Mouse (Mus musculus): Measurements from ENCODE around the gene Srgap3. TPM values are rescaled to one million over a fixed set of nuclear protein-coding genes. Genes with fewer than 3 reads are reported as not detected.
A peak's percentile ranks its signal among the peaks of the same experiment; 100 is the strongest.

The Srgap3 gene
- polyA plus RNA-seq, 1 experiment = 91.4 TPM

DNA sequence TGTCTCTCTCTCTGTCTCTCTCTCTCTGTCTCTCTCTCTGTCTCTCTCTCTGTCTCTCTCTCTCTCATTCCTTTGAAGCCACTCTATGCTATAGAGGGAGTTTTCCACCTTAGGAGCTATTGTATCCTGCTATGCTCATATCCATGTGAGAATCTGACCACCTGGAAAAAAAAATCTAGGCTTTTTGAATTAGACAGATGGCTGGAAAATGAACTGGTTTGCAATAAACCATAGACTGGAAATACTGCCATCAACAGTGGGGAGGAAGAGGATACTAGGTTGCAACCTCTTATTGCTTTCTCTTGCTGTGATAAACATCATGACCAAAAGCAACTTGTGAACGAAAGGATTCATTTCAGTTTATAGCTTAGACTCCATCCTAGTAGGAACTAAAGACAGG is 12.6 kb downstream of the Srgap3 start:
- Histone ChIP-seq H3K27ac (ENCODE audit: insufficient read depth, low read length) (no peak overlapping the region), H3K4me3 (ENCODE audit: insufficient read depth, low read length) (no peak overlapping the region), H3K4me1 (ENCODE audit: control insufficient read depth, insufficient read depth, low read length) (peaks cover 12% of the 10 kb centered on the region)
- TF ChIP-seq POLR2A (IDR thresholded peaks at IDR 0.05; ENCODE audit: extremely low read depth, insufficient read depth, low read length) = no peak
- TF ChIP-seq CTCF (IDR thresholded peaks at IDR 0.05; ENCODE audit: extremely low read depth, insufficient read depth, low read length) = no peak

DNA sequence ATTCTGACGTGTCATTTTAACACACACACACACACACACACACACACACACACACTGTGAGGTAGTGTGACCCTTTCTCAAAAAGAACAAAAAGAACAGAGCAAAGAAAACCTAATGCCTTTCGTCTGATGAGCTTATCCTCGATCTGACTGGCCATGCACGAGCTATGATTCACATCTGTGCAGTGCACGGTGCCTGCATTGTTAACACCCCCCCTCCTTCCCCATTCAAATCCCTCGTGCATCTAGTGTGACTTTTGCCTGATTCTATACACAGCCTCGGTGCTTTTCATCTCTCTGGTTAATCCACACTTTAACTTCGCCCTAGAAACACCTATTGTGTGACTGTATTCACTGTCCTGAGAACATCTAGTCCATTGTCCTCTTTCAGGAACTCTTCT is 14.5 kb downstream of the Srgap3 start:
- TF ChIP-seq POLR2A (IDR thresholded peaks at IDR 0.05; ENCODE audit: extremely low read depth, insufficient read depth, low read length) = no peak
- no peak for TF ChIP-seq CTCF (IDR thresholded peaks at IDR 0.05; ENCODE audit: extremely low read depth, insufficient read depth, low read length)
- Histone ChIP-seq H3K4me1 (ENCODE audit: control insufficient read depth, insufficient read depth, low read length) (peaks cover 16% of the 10 kb centered on the region), H3K4me3 (ENCODE audit: insufficient read depth, low read length) (no peak overlapping the region), H3K27ac (ENCODE audit: insufficient read depth, low read length) (no peak overlapping the region)

DNA sequence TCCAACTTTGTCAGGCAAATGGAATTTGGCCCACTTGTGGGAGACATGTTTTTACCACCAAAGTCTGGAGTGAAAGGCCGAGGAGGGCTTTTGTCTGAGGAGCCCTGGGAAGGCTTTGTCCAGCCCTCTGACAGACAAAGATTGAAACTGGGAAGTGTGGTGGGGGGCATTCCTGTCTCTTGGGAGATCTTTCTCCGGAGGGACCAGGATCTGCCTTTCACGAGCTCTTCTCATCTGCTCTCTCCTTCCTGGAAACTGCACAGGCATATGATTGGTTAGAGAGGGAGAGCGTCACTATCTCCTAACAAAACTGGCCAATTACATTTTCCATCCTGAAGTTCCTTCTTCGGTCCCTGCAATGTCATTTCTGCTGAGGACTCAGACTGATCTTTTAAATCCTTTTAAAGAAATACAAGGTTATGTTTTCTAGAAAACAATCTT is 17.0 kb downstream of the Srgap3 start:
- Histone ChIP-seq H3K4me3 (ENCODE audit: insufficient read depth, low read length) (no peak overlapping the region), H3K4me1 (ENCODE audit: control insufficient read depth, insufficient read depth, low read length) (peaks cover 24% of the 10 kb centered on the region)

DNA sequence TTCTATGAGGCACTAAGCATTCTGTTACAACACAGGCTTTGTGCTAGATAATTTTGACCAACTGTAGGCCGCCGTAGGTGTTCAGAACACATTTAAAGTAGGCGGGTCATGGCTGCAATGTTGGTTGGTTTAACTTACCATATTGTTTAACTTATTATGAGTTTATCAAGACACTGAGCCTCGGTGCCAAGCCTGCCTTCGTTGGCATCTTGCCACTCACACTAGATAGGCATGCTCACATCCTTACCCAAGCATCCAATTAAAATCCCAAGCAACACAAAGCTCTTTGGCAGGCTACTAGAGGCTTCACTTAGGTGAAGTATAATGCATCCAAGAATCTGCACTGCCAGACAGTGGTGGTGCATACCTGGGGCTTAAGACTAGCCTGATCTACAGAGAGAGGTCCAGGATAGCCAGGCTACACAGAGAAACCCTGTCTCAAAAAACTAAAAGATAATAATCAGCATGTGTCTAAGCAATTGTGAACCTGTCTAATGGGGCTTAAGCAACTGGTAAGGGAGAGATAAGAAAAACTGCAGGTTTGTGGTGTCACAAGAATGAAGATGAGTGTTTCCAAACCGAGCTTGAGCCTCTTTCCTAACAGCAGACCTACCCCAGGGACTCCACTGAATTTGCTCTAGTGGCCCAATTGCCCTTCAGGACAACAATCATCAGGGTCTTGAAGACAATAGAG is 17.6 kb downstream of the Srgap3 start:
- Histone ChIP-seq H3K4me1 (ENCODE audit: control insufficient read depth, insufficient read depth, low read length) (peaks cover 29% of the 10 kb centered on the region), H3K4me3 (ENCODE audit: insufficient read depth, low read length) (no peak overlapping the region), H3K27ac (ENCODE audit: insufficient read depth, low read length) (peak overlapping the region; percentile 64; the same call in 1 of the 2 replicates)
- TF ChIP-seq POLR2A (IDR thresholded peaks at IDR 0.05; ENCODE audit: extremely low read depth, insufficient read depth, low read length) (no peak), CTCF (IDR thresholded peaks at IDR 0.05; ENCODE audit: extremely low read depth, insufficient read depth, low read length) (no peak)

More for the DNA sequence above, 17.0 kb downstream of the Srgap3 start:
- no peak for TF ChIP-seq POLR2A (IDR thresholded peaks at IDR 0.05; ENCODE audit: extremely low read depth, insufficient read depth, low read length)
- TF ChIP-seq CTCF (IDR thresholded peaks at IDR 0.05; ENCODE audit: extremely low read depth, insufficient read depth, low read length) = no peak
- H3K27ac ChIP-seq (ENCODE audit: insufficient read depth, low read length) = peak overlapping the region; percentile 64

DNA sequence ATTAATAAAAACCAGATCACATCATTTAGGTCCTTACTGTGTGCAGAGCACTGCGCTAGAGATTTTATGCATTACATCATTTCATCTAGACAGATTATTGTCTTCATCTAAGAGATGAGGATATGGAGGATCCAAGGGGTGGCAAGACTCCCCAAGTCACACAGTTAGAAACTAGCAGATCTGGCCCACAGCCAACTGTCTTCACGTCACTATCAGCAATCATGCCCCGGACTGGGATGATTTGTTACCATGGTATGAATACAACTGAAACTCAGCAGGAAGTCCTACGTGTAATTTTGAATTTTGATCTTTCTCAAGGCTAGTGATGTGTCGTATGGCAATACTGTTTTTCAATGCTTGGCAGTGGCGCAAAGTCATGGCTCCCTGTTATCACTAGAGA is 18.2 kb downstream of the Srgap3 start:
- Histone ChIP-seq H3K4me1 (ENCODE audit: control insufficient read depth, insufficient read depth, low read length) (peaks cover 30% of the 10 kb centered on the region), H3K27ac (ENCODE audit: insufficient read depth, low read length) (no peak overlapping the region), H3K4me3 (ENCODE audit: insufficient read depth, low read length) (no peak overlapping the region)
- TF ChIP-seq CTCF (IDR thresholded peaks at IDR 0.05; ENCODE audit: extremely low read depth, insufficient read depth, low read length) = no peak
- TF ChIP-seq POLR2A (IDR thresholded peaks at IDR 0.05; ENCODE audit: extremely low read depth, insufficient read depth, low read length) = no peak

DNA sequence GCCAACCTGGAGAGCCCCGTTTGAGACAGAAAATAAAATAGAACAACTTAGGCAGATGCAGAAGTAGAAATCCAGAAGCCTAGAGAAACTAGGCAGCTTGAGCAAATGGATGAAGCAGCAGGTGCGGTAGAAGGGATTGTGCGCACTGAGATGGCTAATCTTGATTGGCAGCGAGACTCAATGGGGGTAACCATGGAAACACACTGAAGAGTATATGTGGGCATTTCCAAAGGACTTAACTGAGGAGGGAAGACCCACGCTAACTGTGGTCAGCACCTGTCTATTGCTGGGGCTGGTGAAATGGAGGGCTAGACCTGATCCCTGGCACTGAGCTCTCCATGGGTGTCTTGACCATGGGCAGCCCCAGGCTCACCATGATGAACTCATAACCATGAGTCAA is 19.7 kb downstream of the Srgap3 start:
- H3K4me3 ChIP-seq (ENCODE audit: insufficient read depth, low read length) = no peak overlapping the region
- TF ChIP-seq CTCF (IDR thresholded peaks at IDR 0.05; ENCODE audit: extremely low read depth, insufficient read depth, low read length) (no peak), POLR2A (IDR thresholded peaks at IDR 0.05; ENCODE audit: extremely low read depth, insufficient read depth, low read length) (no peak)
- peaks cover 27% of the 10 kb centered on the region for H3K4me1 ChIP-seq (ENCODE audit: control insufficient read depth, insufficient read depth, low read length)
- no peak overlapping the region for H3K27ac ChIP-seq (ENCODE audit: insufficient read depth, low read length)

DNA sequence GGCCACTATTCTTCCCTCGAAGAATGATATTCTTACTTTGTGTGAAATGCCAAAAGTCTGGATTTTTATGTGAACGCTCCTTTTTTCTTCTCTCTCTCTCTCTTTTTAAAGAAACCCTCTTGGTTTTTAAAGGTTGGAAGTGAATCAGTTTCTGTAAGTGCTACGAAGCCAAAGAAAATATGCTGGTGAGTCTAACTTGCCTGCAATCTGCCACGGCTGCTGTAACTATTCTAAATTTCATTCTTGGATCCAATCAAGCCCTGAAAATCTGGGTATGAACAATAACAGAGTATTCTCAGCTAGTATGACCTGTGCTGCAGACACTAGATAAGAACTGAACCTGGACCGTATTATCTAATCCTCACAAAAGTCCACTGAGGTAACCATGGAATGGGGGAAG is 21.1 kb downstream of the Srgap3 start:
- TF ChIP-seq POLR2A (IDR thresholded peaks at IDR 0.05; ENCODE audit: extremely low read depth, insufficient read depth, low read length) = no peak
- no peak for TF ChIP-seq CTCF (IDR thresholded peaks at IDR 0.05; ENCODE audit: extremely low read depth, insufficient read depth, low read length)
- Histone ChIP-seq H3K27ac (ENCODE audit: insufficient read depth, low read length) (no peak overlapping the region; the same call in 1 of the 2 replicates), H3K4me1 (ENCODE audit: control insufficient read depth, insufficient read depth, low read length) (peaks cover 26% of the 10 kb centered on the region), H3K4me3 (ENCODE audit: insufficient read depth, low read length) (no peak overlapping the region)

DNA sequence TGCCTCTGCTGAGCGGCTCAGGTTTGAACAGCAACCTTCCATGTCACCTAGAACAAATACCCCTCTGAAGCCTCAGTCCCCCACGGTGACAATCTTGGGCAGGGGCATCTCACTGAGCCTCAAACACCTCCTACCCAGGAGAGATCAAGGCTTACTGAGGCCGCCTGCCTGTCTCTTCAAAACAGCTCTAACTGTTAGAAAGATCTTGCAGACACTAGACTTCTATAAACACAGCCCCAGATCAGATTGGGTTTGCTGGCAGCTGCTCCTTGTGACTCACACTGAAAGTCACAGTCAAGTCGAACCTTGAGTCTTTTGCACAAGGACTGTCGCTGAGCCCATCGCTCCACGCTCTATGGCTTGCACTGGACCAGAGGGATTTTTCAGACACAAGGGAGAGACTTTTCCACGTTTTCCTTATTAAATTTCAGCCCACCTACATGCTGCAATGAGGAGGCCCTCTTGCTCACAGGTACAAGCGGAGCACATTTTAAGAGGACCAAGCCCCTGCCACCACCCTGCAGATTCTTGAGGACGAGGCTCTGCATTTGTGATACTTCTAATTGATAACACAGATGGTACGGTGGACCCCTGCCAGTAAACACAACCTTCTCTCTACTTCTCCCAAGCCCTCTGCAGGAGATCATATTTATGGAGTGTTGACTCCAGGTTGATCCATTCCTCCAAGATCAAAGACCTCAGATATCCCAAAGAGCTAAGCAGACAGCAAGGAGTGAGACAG is 21.7 kb downstream of the Srgap3 start:
- Histone ChIP-seq H3K4me3 (ENCODE audit: insufficient read depth, low read length) (no peak overlapping the region), H3K4me1 (ENCODE audit: control insufficient read depth, insufficient read depth, low read length) (peaks cover 28% of the 10 kb centered on the region), H3K27ac (ENCODE audit: insufficient read depth, low read length) (peak overlapping the region; percentile 60)
- no peak for TF ChIP-seq POLR2A (IDR thresholded peaks at IDR 0.05; ENCODE audit: extremely low read depth, insufficient read depth, low read length)
- no peak for TF ChIP-seq CTCF (IDR thresholded peaks at IDR 0.05; ENCODE audit: extremely low read depth, insufficient read depth, low read length)

DNA sequence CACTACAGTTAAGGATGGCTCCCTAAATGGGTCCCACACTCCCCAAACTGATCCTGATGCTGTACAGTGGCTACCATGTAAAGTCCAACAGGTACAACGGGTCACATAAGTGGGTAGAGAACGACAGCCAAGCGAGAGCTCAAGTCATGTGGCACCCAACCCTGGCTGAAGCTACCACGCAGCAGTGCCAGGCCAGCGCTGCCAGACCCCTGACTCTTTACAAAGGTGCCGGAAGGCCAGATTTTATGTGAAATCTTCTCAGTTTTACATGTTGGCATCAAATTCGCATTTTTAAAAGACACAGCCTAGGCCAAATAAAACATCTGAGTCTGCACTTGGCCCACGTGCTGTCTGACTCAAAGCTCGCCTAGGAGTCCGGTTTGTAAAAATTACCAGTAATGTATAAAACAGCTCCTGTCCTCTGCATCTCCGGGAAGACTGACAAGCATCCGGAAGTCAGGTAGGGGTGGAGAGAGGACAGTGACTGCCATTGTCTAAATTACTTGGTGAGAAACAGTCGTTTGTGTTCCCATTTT is 22.4 kb downstream of the Srgap3 start:
- peak overlapping the region; percentile 60 for H3K27ac ChIP-seq (ENCODE audit: insufficient read depth, low read length)
- H3K4me1 ChIP-seq (ENCODE audit: control insufficient read depth, insufficient read depth, low read length) = peaks cover 25% of the 10 kb centered on the region
- H3K4me3 ChIP-seq (ENCODE audit: insufficient read depth, low read length) = no peak overlapping the region
- TF ChIP-seq POLR2A (IDR thresholded peaks at IDR 0.05; ENCODE audit: extremely low read depth, insufficient read depth, low read length) = no peak
- TF ChIP-seq CTCF (IDR thresholded peaks at IDR 0.05; ENCODE audit: extremely low read depth, insufficient read depth, low read length) = no peak
